Mouse (Mus musculus): ENCODE measurements around the gene Grk4.

GRCm38 (mm10) chr5:34663231-34663630 lies 3.1 kb downstream of the Grk4 start:
- TF ChIP-seq POLR2A (IDR thresholded peaks at IDR 0.05; ENCODE audit: borderline replicate concordance, control insufficient read depth, low read depth, low read length) (no peak), CTCF (IDR thresholded peaks at IDR 0.05; ENCODE audit: control insufficient read depth, insufficient read depth, low read length) (no peak)
